Mouse (Mus musculus): Measurements from ENCODE around the gene Slc29a3.

The Slc29a3 gene

DNA sequence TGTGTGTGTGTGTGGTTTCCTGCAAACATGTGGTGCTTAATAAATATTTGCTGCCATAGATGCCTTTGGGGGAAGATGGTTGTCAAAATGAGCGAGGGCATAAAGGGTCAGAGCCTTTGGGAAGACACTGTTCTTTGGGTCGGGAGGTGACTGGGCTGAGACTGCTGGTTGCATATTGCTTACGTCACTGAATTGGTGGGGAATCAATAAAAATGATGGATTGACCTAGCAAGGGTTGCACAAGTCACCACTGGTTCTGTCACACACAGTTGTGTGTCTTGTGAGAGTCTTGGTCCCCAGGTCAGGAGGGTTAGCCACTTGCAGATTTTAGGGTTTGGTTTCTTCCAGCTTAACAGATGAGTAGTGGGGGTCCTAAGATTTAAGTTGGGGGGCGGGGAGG is 75.3 kb downstream of the Slc29a3 start:
- DNase-seq (ENCODE audit: low spot score in 2 of 2): no peak

- DNase-seq (ENCODE audit: low spot score in 2 of 2): no peak
Measured at GRCm38 (mm10) chr10:60670166-60670565, 82.4 kb downstream of the Slc29a3 start.

DNA sequence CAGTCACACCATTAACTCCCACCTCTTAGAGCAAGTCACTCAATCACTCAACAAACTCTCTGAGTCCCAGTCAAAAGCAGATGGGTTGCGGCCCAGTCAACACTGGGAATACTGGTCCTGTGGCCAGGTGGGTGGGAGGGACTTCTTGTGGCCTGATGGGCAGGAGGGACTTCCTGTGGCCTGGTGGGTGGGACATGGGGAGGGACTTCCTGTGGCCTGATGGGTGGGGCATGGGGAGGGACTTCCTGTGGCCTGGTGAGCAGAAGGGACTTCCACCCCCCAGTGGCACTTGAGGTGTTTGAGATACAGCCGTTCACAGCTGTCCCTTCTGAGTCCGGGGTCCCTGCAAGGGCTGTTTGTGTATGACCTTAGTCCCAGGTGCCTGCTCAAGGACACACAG is 84.0 kb downstream of the Slc29a3 start:
- DNase-seq (ENCODE audit: low spot score in 2 of 2): no peak
